Mouse (Mus musculus) gonadal fat pad, adult 2 months (tissue): ENCODE measurements at regions not wholly inside any gene's neighbourhood (a gene's known extent, or its start where the extent isn't known, plus 50 kb on each side); places are given as distances from the start of the nearest gene placed in this dataset.
"Not testable (repeated sequence)": the region's sequence is repeated elsewhere in the genome, so short reads cannot be mapped to it uniquely, and the experiment has no call there.

Experiments
- DNase-seq: peaks from one replicate; pipeline ENCODE4 v3.0.0-alpha.2; 2012; ENCODE audit warnings: low read depth

DNA sequence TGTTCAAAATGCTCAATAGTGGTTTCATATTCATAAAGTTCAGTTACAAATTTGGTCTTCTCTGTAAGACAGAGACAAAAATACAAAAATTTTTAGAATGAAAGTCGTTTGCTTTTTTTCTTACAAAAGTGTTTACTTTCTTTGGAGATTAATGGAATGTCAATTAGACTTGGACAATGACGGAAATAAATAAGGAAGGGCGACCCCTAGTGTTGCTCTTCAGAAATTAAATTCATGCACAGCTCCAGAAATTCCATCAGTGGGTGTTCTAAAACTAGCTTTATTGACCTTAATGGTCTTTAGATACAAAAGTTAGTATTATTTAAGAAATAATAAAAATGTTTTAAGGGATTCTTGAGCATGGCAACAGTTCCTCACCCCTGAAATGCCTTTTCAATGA is 141.8 kb upstream of the Lama2 start:
- DNase-seq = no peak

DNA sequence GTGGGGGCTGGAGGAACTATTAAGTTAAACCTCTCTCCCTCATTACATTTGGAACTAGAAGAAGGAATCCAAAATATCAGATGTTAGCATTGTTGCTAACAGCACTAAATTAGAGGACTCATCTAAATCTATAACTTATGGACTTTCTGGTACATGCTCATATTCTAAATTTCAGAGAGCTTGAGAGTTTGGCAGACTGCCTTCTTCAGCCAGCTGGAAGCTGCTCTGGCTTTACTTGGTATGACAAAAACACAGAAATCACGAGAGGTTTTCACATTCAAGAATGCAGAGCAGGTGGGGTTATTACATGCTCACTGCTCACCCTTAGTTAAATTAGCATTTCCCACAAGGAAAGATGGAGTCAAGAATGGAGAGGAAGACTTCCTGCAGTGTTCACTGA is 182.8 kb upstream of the Lama2 start:
- no peak for DNase-seq

DNA sequence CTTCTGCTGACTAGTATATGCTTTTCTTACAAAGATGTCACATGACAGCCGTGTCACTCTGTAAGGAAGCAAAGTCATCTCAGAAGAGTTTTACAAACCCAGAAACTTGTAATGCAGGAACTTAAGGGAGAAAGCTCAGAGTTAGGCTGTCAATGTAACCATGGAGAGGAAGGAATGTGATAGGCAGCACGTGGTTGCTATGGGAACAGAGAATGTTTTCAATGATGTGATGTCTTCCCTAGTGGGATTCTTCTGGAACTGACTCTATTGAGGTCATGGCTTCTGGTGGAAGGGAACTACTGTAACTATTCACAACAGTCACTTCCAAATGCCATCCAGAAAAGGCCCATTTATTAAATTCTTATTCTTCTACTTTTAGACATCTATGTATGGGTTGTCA is 190.0 kb upstream of the Lama2 start:
- no peak for DNase-seq

DNA sequence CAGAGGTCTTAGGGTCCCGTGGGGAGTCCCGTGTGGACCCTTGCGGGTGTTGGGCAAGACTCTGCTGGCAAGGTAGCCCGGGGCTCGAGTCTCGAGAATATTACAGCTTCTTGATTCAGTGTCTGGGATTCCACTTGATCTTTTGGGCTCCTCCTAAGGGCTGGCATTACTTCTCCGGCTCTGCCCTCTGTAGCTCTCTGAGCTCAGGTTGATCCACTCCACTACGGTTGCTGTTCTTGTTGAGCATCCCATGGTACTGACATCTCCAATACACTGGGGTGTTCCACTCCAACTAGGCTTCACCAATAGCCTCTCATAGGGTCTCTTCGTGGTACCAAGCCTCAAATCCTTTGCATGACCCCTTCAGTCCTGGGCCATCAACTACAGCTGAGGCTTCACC is 206.1 kb upstream of the Lama2 start:
- DNase-seq = not testable (repeated sequence)

DNA sequence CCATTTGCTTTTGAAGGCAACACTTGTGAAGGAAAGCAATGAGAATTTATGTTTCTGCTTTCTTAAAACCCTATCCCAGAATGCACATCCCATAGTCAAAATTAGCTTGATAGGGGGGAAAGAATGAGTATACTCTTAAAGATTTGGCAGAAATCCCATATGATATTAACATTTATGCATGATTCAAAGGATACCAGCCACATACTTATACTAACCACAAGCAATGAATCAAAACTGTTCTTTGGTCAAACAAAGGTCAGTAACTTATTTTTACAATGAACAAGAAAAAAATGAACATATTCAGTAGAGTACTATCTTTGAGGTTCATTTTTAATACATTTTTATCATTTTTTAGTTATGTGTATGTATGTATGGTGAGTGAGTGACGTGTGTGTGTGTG is 208.8 kb upstream of the Lama2 start:
- no peak for DNase-seq

DNA sequence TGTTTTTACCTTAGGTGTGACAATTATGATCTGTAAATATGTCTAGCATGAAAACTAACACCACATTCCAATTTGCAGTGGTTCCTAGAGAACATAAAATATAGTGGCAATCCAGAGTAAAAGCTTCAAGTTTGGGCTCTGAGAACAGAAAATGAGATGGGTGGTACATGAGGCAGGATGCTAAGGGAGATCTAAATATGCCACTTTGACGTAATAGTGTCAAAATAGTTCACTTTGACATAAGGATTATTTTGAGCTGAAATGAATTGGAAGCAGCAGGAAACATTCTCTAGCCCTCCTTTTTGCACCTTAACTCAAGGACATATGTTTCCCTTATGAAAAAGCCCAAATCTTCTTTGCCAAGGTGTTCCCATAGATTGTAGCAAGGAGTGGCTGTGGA is 219.1 kb upstream of the Lama2 start:
- DNase-seq = no peak

DNA sequence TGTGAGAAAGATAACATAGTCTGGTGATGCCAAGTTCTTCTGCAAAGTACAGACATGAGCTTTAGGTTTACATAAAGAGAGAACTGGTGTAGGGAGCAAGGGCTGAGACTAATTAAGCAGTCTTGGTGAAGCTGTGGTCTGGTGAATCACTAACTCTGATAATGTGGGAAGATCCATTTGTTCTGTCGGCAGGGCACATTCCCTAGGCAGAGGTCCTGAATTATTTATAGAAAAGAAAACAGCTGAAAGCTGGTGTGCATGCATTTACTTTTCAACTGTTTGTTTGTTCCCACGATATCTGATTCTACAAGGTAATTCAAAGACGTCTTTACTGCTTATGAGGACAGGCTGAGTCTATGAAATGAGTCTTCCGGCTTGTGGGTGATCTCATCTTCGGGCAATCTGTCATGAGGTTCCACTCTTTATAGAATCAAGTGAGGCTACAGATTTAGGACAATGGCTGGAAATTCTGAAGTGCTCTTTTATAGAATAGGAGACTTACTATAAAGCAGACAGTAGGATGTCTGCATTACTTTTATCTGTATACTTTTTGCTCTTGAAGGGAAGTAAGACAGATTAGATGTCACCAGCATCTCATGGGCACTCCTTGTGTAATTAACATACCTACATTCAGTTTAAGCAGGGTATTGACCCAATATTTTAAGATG is 221.6 kb upstream of the Lama2 start:
- no peak for DNase-seq

DNA sequence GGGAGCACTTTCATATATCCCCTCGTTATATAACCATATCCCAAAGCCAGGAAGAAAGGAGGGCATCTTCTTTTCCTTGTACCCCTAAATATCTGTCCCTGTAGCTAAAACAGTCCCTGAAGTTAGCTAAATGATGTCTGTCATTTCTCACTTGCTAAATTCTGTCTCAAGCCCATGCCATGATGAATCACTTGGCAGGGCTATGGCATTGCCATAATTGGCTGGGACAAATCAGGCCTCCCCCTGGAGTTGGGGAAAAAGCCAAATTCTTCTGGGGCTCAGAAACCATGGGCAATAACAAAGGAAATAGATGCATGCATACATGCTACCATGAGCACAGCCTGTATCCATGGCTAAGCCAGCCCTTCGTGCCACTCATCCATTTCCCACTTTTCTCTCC is 223.5 kb upstream of the Lama2 start:
- DNase-seq = no peak

DNA sequence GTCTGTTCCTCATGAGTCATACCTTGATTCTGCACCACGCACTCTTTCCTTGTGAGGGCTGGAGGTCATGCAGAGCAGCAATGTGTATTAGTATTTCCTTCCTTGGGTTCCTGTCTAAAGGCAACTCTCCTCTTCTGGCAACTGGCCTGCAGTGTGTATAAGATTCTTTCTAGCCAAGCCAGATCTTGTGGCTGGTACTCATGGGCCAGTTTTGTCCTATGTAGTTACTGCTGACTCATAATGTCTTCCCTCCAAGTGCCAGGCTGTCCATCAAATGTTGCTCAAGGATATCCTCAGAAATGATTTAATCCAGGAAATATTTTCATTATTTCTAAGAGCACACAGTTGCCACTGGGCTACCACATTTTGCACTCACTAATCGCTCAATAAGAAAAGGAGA is 211.0 kb upstream of the Ptprk start:
- DNase-seq = peak; percentile 12

DNA sequence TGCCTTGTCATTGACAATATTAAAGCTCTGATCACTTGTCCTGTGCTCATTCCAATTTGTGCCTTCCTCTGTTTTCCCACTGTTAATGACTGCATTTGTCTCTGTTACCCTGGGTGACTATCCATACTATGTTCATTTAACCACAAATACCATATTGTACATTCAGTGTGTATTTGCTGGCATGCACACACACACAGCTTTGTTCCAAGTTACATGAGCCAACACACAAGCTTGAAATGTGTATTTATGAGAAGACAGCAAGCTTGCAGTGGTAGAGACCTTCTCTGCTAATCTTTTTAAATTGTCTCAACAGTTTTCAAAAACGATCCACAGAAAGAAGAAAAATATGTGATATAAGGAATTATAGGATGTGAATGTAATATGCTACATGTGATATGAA is 193.8 kb upstream of the Ptprk start:
- DNase-seq = no peak

DNA sequence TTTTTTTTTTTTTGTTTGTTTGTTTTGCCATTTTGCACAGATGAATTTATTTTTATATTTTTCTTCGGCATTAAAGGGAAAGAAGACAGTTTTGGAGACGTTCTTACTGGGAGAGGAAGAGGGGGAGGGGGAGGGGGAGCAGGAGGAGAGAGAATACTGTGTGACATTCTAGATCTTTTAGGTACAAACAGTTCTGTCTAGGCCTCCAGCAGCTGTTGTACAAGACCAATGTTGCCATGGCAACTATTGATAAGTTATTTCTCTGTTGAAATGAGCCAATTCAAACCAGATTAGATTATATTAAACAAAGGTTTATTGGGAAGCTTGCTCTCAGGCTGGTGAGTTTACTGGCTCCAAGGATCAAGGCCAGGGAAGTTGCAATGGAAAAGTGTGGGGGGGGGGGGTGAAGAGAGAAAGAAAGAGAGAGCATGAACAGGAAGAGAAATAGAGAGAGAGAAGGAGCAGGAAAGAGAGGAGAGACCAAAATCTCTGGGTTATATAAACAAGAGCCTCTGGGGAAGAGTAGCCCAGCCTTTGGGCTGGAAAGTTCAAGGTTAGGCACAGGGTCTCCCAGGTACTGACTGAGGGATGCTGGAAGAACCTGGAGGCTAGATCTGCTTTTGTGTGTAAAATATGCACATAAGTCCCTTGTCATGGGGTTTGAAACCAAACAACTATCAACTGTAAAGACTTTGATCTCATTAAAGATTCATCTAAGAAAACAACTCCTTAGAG is 182.7 kb upstream of the Ptprk start:
- no peak for DNase-seq

DNA sequence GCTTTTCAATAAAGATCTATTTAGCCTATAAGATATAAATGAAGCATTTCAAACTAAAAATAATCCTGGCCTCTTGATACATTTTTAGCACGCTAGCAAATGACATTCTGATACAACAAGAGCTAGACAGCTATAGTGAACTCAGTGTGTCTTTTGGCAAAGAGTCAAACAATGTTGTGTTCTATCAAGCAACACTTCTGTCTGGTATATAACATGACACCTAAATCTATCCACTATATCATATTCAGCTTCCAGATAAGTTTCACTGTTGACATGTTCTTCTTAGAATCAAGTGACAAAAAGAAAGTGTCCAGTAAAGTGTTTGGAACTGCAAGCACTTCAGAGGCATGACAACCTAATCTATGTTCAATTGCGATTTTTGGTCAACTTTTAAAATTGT is 158.2 kb upstream of the Ptprk start:
- DNase-seq = no peak

DNA sequence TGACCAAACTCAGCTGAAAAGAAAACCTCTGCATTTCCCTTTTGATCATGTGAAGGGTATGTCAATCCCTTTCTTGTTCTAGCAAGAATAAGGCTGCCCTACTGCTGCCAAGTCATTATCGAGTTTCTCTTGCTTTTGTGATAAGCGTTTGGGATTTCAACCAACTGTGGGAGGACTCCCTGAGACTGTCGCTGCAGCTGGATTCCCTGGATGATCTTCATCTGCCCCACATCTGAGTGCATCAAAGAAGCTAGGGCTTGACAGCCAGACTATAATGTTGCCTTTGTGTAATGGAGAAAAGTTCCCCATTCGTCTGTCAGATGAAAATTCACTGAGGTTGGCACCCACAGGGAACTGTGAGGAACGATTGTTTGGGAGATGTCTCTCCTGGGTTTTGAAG is 147.4 kb upstream of the Ptprk start:
- no peak for DNase-seq

DNA sequence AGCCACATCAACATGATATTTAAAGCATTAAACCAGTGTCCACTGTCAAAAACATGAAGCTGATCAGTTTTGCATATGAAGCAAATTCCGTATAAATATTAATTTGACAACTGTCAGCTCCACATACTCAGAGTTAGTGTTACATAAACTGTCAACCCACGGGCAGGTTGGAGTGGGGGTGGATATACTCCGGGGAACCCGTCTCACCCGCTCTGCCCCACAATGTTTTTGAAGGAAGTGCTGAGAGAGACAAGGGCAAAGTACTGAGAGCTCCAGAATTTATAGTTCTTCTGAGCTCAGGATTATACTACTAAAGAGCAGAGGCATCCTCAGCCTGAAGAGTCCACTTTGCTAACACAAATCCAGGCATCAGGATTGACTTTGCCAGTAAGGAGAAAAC is 132.5 kb upstream of the Ptprk start:
- no peak for DNase-seq

DNA sequence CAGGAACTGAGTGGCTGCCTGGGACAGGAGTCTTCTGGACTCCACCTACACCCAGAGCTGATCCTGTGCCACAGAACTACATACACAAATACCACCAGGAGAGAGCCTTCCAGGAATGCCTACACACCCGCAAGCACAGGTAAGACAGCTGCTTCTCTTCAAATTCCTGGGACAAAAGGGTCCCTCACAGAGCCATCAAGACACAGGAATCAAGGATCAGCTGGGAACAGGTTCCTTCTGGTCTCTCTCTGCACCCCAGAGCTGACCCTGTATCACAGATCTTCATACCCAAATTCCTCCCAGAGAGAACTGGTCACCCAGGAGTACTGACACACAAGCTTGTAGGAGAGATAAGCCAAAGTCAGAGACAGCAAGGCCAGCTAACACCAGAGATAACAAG is 125.5 kb upstream of the Ptprk start:
- DNase-seq = no peak

DNA sequence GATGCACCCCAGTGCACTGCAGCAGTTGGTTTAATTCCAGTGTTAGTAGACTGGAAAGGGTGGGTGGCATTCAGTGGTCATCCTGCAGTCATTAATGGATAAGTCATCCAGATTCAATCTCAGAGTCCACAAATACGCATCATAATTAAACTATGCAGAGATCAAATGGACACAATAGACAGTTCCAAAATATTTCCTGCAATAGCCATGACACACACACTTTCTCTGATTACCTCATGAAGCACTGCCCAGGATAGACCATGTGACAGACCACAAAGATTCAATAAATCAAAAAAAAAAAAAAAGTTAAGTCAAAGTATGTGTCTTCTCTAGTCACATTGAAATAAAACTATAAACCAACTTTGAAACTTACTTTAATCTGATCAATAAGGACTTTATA is 106.4 kb upstream of the Ptprk start:
- DNase-seq = no peak

DNA sequence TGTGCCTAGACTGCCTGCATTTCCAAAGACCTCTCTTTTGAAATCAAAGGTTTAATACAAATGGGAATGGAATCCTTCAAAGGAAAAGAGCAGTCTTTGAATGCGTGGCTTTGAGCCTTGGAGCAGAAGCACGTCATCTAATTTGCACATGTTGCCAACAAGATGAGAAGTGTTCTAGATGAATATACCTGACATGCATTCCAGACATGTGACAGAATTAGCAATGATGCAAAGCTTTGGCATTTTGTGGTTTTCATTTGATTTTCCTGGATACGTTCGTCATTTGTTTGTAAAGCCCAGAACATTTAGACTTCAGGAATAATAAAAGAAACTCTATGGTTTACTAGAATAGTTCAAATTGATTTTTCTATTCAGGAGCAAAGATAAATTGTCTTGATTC is 90.6 kb upstream of the Ptprk start:
- DNase-seq = no peak

DNA sequence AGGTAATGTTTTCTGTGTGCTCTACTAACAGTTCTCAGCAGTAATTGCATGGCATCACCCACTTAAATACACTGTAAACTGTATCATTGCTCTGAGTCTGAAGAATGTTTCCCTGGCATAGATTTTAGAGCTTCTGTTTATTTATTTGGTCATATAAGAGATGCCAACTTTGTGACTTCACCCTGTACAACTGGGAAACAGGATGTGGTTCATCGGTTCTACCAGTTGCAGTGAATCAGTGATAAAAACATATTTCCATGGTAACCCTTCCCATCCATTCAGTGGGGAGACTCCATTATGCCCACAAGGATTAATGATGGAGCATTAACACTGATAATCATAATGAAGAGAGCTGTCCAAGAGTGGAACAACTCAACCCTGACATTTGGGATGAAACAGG is 89.6 kb upstream of the Ptprk start:
- DNase-seq = no peak

DNA sequence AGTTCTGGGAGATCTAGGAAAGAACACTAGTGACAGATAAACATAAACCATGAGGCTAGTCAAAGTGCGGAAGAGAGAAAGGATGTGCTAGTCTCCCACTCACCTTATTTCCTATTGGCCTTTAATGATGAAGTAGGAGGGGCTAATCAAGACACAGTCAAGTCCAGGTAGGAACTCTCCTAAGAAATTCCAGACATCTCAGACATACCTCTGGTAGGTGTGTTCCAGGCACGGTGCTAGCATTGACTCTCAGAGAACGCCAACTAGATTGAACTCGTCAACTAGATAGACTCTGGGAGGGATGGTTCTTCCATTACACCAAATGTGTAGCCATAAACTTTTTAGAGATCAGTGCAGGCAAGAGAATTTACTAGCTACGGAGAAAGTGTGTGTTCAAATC is 87.6 kb upstream of the Ptprk start:
- no peak for DNase-seq

DNA sequence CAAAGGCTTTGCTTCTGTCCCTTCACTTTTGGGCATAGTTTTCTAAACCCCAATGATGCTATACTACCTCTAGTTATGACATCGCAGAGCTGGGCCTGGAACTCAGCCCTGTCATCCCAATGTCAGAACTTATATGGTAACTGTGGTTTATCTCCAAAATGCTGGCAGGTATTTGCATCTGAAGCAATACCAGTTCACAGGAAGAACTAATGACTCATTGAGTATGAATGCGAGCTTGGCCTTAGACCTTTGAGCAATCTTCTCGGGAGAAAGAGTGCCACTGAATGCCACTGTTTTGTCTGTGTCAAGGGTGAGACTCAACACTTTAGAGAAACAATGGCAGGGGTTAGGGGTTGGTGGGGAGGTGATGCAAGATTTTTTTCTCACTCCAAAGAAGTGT is 86.6 kb upstream of the Ptprk start:
- DNase-seq = no peak

DNA sequence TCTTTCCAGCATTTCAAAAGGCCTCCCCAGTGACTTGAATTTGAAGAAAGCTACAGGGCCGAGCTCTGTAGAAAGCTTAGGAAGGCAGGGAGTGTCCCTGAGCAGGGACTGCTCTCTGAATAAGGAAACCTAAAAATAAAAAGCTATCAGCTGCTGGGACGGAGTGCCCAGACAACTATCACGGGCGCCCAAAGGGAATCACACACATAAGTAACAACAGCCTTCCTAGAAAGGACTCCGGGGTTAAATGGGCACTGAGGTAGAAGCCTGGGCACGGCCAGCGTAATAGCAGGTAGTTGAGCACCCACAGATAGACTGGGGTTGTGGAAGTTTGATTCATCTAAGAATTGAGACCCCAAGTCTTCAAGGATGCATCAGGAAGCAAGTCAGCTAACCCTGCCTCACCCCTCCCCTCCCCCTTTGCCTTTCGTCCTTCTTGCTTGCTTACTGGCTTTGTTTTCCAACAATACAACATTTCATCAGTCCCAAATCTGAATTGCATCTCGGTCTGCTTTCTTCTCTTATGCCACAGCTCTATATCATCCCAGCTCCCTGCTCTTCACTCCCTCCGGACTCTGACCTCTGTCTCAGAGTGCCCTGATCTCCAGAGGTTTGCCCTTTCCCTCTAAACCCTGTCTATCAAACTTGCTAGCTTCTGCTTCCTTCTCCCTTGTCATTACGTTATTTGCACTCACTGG is 84.1 kb upstream of the Ptprk start:
- no peak for DNase-seq

DNA sequence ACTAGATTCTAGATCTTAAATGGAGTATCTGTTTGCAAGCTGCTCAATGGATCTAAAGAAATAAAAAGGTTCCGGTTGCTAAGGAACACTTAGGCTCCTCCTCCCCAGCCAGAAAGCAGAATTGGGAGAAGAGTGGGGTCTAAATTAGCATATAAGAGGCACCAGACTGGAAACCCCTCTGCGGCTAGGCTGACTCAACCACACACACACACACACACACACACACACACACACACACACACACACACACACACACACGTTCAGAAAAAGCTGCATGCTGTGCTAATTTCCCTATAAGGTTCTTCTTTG is 83.6 kb upstream of the Ptprk start:
- DNase-seq = no peak

DNA sequence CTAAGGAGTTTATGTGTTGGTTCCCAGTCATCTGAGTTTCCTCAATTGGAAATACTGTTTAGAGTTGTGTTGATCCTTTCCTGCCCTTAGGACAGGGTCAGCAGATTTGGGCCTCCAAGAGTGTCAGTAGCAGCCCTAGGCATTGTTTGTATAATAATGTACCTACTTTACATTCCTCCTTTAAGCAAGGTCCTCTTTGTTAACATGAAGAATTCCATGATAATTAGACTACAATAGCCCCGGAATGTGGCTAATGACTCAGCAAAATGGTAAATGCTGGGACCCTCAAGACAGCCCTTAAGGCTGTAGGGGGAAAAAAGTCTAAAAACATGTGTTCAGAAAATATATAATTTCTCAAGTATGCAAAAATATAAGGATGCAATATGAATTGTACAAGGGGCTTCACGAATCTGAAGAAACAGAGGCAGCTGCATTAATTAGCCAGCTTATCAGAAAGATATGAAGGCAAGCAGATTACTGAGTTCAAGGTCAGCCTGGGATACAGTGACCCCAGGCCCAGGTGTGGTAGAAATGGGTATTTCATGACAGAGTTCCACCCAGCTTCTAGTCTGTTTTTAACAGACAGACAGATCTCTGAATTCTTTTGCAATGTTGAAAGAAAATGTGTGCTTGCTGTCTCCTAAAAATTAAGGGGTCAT is 80.1 kb upstream of the Ptprk start:
- no peak for DNase-seq
